Mouse (Mus musculus): ENCODE measurements around the gene Bfsp1. TPM values are rescaled to one million over a fixed set of nuclear protein-coding genes. Genes with fewer than 3 reads are reported as not detected.

Bfsp1 gene
- 1.1 and 1.2 TPM in 2 replicates for polyA plus RNA-seq (2015; fragmentation: Nextera tagmentation; extraction: Ambion mirVana)

DNA sequence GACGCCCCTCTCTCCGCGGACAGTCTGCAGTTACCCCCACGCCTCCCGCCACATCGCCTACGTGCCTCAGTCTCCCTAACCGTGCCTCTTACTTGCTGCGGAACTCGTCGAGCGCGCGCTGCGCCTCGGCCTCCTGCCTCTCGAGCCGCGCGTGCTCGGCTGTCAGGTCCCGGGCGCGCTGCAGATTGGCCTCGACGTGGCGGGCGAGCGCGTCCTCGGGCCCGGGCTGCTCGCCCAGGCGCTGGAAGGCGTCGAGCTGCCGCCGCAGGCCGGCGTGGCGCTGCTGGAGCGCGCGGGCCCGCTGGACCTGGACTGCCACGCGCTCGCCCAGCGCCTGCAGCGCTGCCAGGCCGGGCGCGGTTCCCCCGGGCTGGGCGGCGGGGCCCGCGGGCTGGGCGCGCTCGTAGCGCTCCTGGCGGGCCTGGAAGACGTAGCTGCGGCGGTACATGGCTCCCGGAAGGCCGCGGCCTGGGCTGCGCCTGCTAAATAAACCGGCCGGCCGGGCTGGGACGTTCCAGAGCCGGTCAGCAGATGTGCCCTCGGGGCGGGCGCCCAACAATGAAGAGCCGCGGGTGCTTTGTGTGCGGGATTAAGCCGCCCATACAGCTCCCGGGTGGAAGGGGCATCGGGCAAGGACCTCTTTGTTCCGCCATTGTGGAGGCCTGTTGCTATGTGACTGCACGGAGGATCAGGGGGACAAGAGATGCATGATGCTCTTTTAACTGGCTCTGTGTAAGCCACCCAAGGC, at the start of gene Bfsp1:
Gene Bfsp1 (minus strand): TSS at position 690 of the 748 bp plus-strand sequence.

Other genes with a start within 250 kb of the Bfsp1 start
- gene Dstn, start 52.1 kb upstream of the Bfsp1 start, polyA plus RNA-seq (2015; fragmentation: Nextera tagmentation; extraction: Ambion mirVana), result 148 and 179 TPM in 2 replicates
- 61.8 and 83.9 TPM in 2 replicates for gene Rrbp1, start 148.1 kb upstream of the Bfsp1 start, polyA plus RNA-seq (2015; fragmentation: Nextera tagmentation; extraction: Ambion mirVana)
- gene Banf2, start 169.9 kb upstream of the Bfsp1 start, polyA plus RNA-seq (2015; fragmentation: Nextera tagmentation; extraction: Ambion mirVana), result not detected in 2 replicates

Data from skeletal muscle tissue, postnatal 0 days (tissue).